Mouse (Mus musculus) CD4-positive, CD25-positive, alpha-beta regulatory T cell (primary cell): ENCODE results near the gene Krtap3-3. TPM values are rescaled to one million over a fixed set of nuclear protein-coding genes. Genes with fewer than 3 reads are reported as not detected.

Experiments
- polyA plus RNA-seq: library from polyadenylated mRNA; unstranded; fragments of 100-300 nt; shearing (Covaris generic); gene quantifications from one replicate; pipeline ENCODE4 v1.2.1, GENCODE M21; 2017

Gene Krtap3-3
- not detected for polyA plus RNA-seq

GRCm38 (mm10) chr11:99550765-99551164 lies at the start of gene Krtap3-3:
TSS of gene Krtap3-3 (minus strand) at chr11:99550865.

DNA sequence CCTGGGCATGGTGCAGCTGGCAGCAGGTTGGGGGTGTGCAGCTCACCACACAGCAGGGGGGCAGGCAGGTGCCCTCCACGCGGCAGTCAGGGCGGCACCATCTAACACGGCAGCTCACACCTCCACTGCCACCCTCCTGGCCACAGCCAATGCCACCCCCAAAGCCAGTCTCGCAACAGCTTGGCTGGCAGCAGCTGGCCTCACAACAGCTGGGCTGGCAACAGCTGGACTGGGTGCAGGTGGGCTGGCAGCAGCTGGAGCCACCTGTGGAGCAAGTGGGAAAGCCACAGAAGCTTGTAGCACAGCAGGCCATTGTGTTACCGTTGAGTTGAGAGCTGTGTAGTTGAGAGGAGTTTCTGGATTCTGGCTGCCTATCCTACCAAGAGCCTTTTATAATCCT lies 47.1 kb upstream of the Krtap3-3 start, which contains the start of gene Krtap9-3:
TSS of gene Krtap9-3 (minus strand) at position 364 of the 400 bp plus-strand sequence.

DNA sequence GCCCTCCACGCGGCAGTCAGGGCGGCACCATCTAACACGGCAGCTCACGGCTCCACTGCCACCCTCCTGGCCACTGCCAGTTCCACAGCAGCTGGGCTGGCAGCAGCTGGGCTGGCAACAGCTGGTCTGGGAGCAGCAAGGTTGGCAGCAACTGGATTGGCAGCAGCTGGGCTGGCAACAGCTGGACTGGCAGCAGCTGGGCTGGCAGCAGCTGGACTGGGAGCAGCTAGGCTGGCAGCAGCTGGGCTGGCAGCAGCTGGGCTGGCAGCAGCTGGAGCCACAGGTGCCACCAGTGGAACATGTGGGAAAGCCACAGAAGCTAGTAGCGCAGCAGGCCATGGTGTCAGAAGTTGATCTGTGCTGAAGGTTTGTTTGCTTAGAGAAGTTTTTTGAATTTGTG lies 40.3 kb upstream of the Krtap3-3 start, which contains the start of gene Krtap1-3:
TSS of gene Krtap1-3 (minus strand) at position 359 of the 400 bp plus-strand sequence.

DNA sequence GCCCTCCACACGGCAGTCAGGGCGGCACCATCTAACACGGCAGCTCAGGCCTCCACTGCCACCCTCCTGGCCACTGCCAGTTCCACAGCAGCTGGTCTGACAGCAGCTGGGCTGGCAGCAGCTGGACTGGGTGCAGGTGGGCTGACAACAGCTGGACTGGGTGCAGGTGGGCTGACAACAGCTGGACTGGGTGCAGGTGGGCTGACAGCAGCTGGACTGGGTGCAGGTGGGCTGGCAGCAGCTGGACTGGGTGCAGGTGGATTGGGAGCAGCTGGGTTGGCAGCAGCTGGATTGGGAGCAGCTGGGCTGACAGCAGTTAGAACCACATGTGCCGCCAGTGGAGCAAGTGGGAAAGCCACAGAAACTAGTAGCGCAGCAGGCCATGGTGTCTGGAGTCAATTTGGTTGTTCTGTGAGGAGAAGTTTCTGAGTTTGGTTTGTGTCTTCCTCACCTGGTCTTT lies 32.6 kb upstream of the Krtap3-3 start, which contains the start of gene Krtap1-4:
TSS of gene Krtap1-4 (minus strand) at position 410 of the 460 bp plus-strand sequence.

DNA sequence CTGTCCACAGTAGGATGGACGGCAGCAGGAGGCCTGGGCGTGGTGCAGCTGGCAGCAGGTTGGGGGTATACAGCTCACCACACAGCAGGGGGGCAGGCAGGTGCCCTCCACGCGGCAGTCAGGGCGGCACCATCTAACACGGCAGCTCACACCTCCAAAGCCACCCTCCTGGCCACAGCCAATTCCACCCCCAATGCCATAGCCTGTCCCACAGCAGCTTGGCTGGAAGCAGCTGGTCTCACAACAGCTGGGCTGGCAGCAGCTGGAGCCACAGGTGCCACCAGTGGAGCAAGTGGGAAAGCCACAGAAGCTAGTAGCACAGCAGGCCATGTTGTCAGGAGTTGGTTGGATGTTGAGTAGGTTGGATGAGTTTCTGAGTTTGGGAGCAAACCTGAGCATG lies 30.0 kb upstream of the Krtap3-3 start, which contains the start of gene Krtap1-5:
TSS of gene Krtap1-5 (minus strand) at position 381 of the 400 bp plus-strand sequence.

DNA sequence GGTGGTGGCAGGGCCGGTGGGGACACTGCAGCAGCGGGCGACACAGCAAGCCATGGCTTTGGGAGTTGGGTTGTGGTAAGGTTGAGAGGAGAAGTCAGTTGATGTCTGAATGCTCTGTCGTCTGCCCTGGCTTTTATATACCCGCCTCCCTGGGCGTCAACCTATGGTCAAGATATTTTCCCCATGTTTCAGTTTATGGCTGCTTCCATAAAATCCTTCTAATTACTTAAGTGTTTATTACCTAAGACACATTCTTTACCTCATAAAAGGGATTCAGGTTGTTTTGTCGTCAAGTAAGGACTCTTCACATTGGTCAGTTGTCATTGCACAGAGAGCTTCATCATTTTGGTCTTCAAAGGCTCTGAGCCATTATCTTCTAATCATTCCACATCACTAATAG lies 15.9 kb upstream of the Krtap3-3 start, which contains the start of gene Krtap3-1:
TSS of gene Krtap3-1 (minus strand) at position 101 of the 400 bp plus-strand sequence.

DNA sequence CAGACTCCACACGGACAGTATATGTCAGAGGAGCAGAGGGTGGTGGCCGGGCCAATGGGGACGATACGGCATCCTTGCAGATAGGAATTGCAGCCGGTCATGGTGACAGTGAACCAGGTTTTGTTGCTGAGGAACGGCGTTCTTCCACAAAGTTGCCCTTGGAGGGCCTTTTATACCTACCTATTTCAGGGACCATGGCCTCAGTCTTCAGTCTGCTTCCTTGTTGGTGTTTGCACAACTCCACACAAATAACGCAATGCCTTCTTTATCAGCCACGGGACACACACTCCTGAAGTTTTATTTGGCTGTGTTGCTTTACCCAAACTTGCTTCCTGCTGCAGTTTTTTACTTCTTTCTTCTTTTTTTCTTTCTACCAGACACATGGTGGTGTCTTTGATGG lies 8.7 kb upstream of the Krtap3-3 start, which contains the start of gene Gm11939:
TSS of gene Gm11939 (minus strand) at position 101 of the 400 bp plus-strand sequence.

GRCm38 (mm10) chr11:99556753-99557152 lies 6.1 kb upstream of the Krtap3-3 start, which contains the start of gene Krtap3-2:
TSS of gene Krtap3-2 (minus strand) at chr11:99556853.

GRCm38 (mm10) chr11:99521288-99521860 lies 29.3 kb downstream of the Krtap3-3 start, which contains the start of gene Krt39:
TSS of gene Krt39 (minus strand) at chr11:99521338.

Other genes with a start within 250 kb of the Krtap3-3 start
- gene Krt25, start 227.9 kb downstream of the Krtap3-3 start, polyA plus RNA-seq = not detected
- not detected for gene Krt26, start 212.9 kb downstream of the Krtap3-3 start, polyA plus RNA-seq
- gene Krt27, start 199.8 kb downstream of the Krtap3-3 start, polyA plus RNA-seq = not detected
- not detected for gene Krt28, start 176.0 kb downstream of the Krtap3-3 start, polyA plus RNA-seq
- gene Krt10, start 161.5 kb downstream of the Krtap3-3 start, polyA plus RNA-seq = 15.0 TPM
- not detected for gene Krt12, start 128.6 kb downstream of the Krtap3-3 start, polyA plus RNA-seq
- not detected for gene Krt20, start 112.7 kb downstream of the Krtap3-3 start, polyA plus RNA-seq
- not detected for gene Krt23, start 57.7 kb downstream of the Krtap3-3 start, polyA plus RNA-seq
- not detected for gene Krt39, start 29.5 kb downstream of the Krtap3-3 start, polyA plus RNA-seq
- not detected for gene Krt40, start 7.7 kb downstream of the Krtap3-3 start, polyA plus RNA-seq
- gene Krtap3-2, start 6.0 kb upstream of the Krtap3-3 start, polyA plus RNA-seq = not detected
- gene Gm11939, start 8.6 kb upstream of the Krtap3-3 start, polyA plus RNA-seq = not detected
- gene Krtap3-1, start 15.8 kb upstream of the Krtap3-3 start, polyA plus RNA-seq = not detected
- not detected for gene Krtap1-5, start 30.2 kb upstream of the Krtap3-3 start, polyA plus RNA-seq
- gene Krtap1-4, start 32.8 kb upstream of the Krtap3-3 start, polyA plus RNA-seq = not detected
- gene Krtap1-3, start 40.5 kb upstream of the Krtap3-3 start, polyA plus RNA-seq = not detected
- not detected for gene Krtap9-3, start 47.2 kb upstream of the Krtap3-3 start, polyA plus RNA-seq
- not detected for gene Gm11938, start 52.4 kb upstream of the Krtap3-3 start, polyA plus RNA-seq
- not detected for gene Gm11937, start 59.3 kb upstream of the Krtap3-3 start, polyA plus RNA-seq
- gene Krtap2-4, start 64.0 kb upstream of the Krtap3-3 start, polyA plus RNA-seq = not detected
- gene Gm11562, start 69.6 kb upstream of the Krtap3-3 start, polyA plus RNA-seq = not detected
- not detected for gene Krtap4-1, start 77.4 kb upstream of the Krtap3-3 start, polyA plus RNA-seq
- gene Krtap4-2, start 84.2 kb upstream of the Krtap3-3 start, polyA plus RNA-seq = not detected
- gene Krtap4-7, start 93.2 kb upstream of the Krtap3-3 start, polyA plus RNA-seq = not detected
- gene Gm11555, start 99.4 kb upstream of the Krtap3-3 start, polyA plus RNA-seq = not detected
- gene Gm11563, start 108.1 kb upstream of the Krtap3-3 start, polyA plus RNA-seq = not detected
- not detected for gene Krtap4-6, start 115.1 kb upstream of the Krtap3-3 start, polyA plus RNA-seq
- gene Gm14190, start 139.9 kb upstream of the Krtap3-3 start, polyA plus RNA-seq = not detected
- gene Gm14180, start 183.4 kb upstream of the Krtap3-3 start, polyA plus RNA-seq = not detected
- gene Gm11595, start 222.0 kb upstream of the Krtap3-3 start, polyA plus RNA-seq = not detected
- gene Krtap4-8, start 229.8 kb upstream of the Krtap3-3 start, polyA plus RNA-seq = not detected
- gene Krtap4-9, start 234.3 kb upstream of the Krtap3-3 start, polyA plus RNA-seq = not detected
- gene Gm11596, start 242.6 kb upstream of the Krtap3-3 start, polyA plus RNA-seq = not detected
- not detected for gene Gm11569, start 248.1 kb upstream of the Krtap3-3 start, polyA plus RNA-seq